Mouse (Mus musculus): ENCODE data around the gene Jmjd7. TPM values are rescaled to one million over a fixed set of nuclear protein-coding genes. Genes with fewer than 3 reads are reported as not detected.
A peak's percentile ranks its signal among the peaks of the same experiment; 100 is the strongest.

Jmjd7 gene
- polyA plus RNA-seq, 1 experiment from 2014 or later = 23.1 TPM

DNA sequence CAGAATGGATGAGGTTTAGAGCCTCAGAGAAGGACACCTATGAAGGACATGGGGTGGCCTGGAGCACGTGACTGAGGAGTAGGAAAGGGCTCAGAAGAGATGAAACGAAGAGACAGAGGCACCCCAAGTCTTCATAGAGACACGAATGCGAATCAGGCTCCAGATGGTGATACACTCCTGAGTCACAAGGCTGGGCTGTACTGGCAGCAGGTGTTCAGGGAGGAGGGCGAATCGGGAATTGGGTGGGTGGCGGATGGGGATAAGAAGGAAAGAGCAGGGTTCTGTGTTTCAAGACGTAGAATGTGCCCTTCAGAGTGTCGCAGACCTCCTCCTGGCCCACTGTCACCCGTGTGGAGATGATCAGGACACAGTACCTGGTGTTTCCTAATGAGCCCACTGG is 38.0 kb downstream of the Jmjd7 start:
- 84% methylated on average over 10 of the region's 10 CpGs for WGBS
- Histone ChIP-seq H3K9ac (no peak overlapping the region), H3K4me1 (no peaks in the 10 kb centered on the region), H3K4me3 (no peak overlapping the region), H3K27me3 (no peaks in the 10 kb centered on the region), H3K4me2 (replicated peaks) (no peak overlapping the region), H3K9me3 (no peaks in the 10 kb centered on the region), H3K27ac (no peak overlapping the region), H3K36me3 (no peaks in the 10 kb centered on the region)
- ATAC-seq (ENCODE audit: low FRiP score, low read depth) = no peak

DNA sequence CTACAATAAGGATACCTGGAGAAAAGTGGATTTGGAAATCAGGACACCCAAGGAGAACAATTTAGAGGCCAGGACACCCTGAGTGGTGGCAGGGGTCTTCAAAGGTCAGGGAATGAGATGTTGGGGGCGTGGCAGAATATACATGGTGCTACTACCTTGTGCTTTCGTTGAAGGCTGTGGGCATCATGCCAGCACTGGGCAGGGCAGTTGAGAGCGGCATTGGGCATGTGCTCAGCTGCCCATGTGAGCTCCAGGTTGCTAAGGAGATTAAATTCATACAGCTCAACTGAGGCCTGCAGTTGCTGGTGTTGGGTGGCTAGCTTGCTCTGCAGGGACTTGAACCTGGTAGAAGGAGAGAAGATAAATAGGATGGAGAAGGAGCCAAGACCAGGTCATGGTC is 38.9 kb downstream of the Jmjd7 start:
- Histone ChIP-seq H3K4me3 (no peak overlapping the region), H3K36me3 (no peaks in the 10 kb centered on the region), H3K9ac (no peak overlapping the region), H3K4me2 (replicated peaks) (no peak overlapping the region), H3K4me1 (no peaks in the 10 kb centered on the region), H3K27ac (no peak overlapping the region), H3K9me3 (no peaks in the 10 kb centered on the region), H3K27me3 (no peaks in the 10 kb centered on the region)
- WGBS = 77% methylated on average over 3 of the region's 3 CpGs
- ATAC-seq (ENCODE audit: low FRiP score, low read depth) = no peak

GRCm38 (mm10) chr2:120068555-120069465 is 41.5 kb downstream of the Jmjd7 start:
- Histone ChIP-seq H3K4me3 (no peak overlapping the region), H3K4me2 (replicated peaks) (peak overlapping the region; percentile 31), H3K27me3 (no peaks in the 10 kb centered on the region), H3K9me3 (no peaks in the 10 kb centered on the region), H3K9ac (no peak overlapping the region; the same call in 1 of the 2 replicates), H3K36me3 (no peaks in the 10 kb centered on the region), H3K4me1 (no peaks in the 10 kb centered on the region), H3K27ac (no peak overlapping the region)
- 39% methylated on average over 16 of the region's 16 CpGs for WGBS
- ATAC-seq (ENCODE audit: low FRiP score, low read depth) = no peak

DNA sequence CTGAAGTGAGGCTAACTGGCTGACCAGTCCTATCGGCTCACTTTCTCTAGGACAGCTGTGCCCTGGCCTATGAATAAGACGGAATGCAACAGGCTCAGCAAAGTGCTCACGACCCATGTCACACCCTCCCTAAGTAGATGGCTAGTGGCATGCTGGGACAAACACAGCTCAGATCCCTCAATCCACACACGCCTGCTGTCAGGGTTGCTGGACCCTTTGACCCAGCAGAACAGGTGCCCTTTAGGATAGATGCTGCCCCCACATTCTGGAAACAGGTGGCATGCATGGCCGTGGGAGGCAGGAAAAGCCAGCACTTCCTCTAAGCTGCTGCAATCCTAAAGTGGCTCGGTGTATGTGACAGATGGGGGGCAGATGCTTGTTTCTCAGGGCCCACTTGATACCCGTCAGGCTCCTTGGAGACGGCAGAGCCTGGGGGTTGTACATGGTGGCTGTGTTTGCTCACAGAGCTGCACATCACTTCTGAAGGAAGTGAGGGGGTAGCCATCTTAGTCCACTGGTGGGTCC is 42.2 kb downstream of the Jmjd7 start:
- no peaks in the 10 kb centered on the region for H3K4me1 ChIP-seq
- no peak overlapping the region for H3K4me2 ChIP-seq (replicated peaks)
- H3K4me3 ChIP-seq = no peak overlapping the region
- no peak overlapping the region for H3K27ac ChIP-seq
- H3K36me3 ChIP-seq = no peaks in the 10 kb centered on the region
- H3K9me3 ChIP-seq = no peaks in the 10 kb centered on the region
- H3K9ac ChIP-seq = no peak overlapping the region
- H3K27me3 ChIP-seq = peaks cover 1% of the 10 kb centered on the region
- peak; percentile 75 for ATAC-seq (ENCODE audit: low FRiP score, low read depth)
- 63% methylated on average over 8 of the region's 8 CpGs for WGBS

GRCm38 (mm10) chr2:120074096-120074495 is 46.8 kb downstream of the Jmjd7 start:
- no peak overlapping the region for H3K27ac ChIP-seq
- 88% methylated on average over 4 of the region's 4 CpGs for WGBS
- H3K9me3 ChIP-seq = no peaks in the 10 kb centered on the region
- peaks cover 11% of the 10 kb centered on the region for H3K4me1 ChIP-seq
- no peaks in the 10 kb centered on the region for H3K36me3 ChIP-seq
- no peak overlapping the region for H3K4me3 ChIP-seq
- H3K9ac ChIP-seq = no peak overlapping the region
- no peak overlapping the region for H3K4me2 ChIP-seq (replicated peaks)
- H3K27me3 ChIP-seq = peaks cover 31% of the 10 kb centered on the region
- ATAC-seq (ENCODE audit: low FRiP score, low read depth) = no peak

GRCm38 (mm10) chr2:120076076-120076705 is 48.9 kb downstream of the Jmjd7 start:
- Histone ChIP-seq H3K4me2 (replicated peaks) (peak overlapping the region; percentile 73), H3K4me1 (peaks cover 11% of the 10 kb centered on the region), H3K9ac (peak overlapping the region; percentile 1; the same call in 1 of the 2 replicates), H3K9me3 (no peaks in the 10 kb centered on the region), H3K36me3 (no peaks in the 10 kb centered on the region), H3K4me3 (peak overlapping the region; percentile 42), H3K27me3 (peaks cover 31% of the 10 kb centered on the region), H3K27ac (no peak overlapping the region)
- ATAC-seq (ENCODE audit: low FRiP score, low read depth) = peak; percentile 74
- WGBS = 2% methylated on average over 36 of the region's 36 CpGs

Small RNA genes within 50 kb of the gene (microRNA-seq; reads per million reads assigned to microRNA genes)
- not detected for gene Mir7665

Other genes starting within 250 kb of the Jmjd7 start
- gene Rpap1, start 239.9 kb upstream of the Jmjd7 start, polyA plus RNA-seq (2015; fragmentation: Nextera tagmentation; extraction: Ambion mirVana) = 28.5 and 30.2 TPM in 2 replicates
- 29.6 and 32.3 TPM in 2 replicates for gene Tyro3, start 229.8 kb upstream of the Jmjd7 start, polyA plus RNA-seq (2015; fragmentation: Nextera tagmentation; extraction: Ambion mirVana)
- 36.3 and 37.3 TPM in 2 replicates for gene Mga, start 130.3 kb upstream of the Jmjd7 start, polyA plus RNA-seq (2015; fragmentation: Nextera tagmentation; extraction: Ambion mirVana)
- gene Mapkbp1, start 54.8 kb upstream of the Jmjd7 start, polyA plus RNA-seq (2015; fragmentation: Nextera tagmentation; extraction: Ambion mirVana) = 3.8 and 3.9 TPM in 2 replicates
- 3.4 and 4.3 TPM in 2 replicates for gene Gm28042, start within 50 bp of the Jmjd7 start, polyA plus RNA-seq (2015; fragmentation: Nextera tagmentation; extraction: Ambion mirVana)
- 2.4 and 3.2 TPM in 2 replicates for gene Pla2g4b, start 5.9 kb downstream of the Jmjd7 start, polyA plus RNA-seq (2015; fragmentation: Nextera tagmentation; extraction: Ambion mirVana)
- gene Ehd4, start 127.1 kb downstream of the Jmjd7 start, polyA plus RNA-seq (2015; fragmentation: Nextera tagmentation; extraction: Ambion mirVana) = 40.4 and 47.4 TPM in 2 replicates
- gene Pla2g4e, start 217.9 kb downstream of the Jmjd7 start, polyA plus RNA-seq (2015; fragmentation: Nextera tagmentation; extraction: Ambion mirVana) = 0.10 and 0.19 TPM in 2 replicates